Mouse (Mus musculus): ENCODE measurements around the gene Cluh. TPM values are rescaled to one million over a fixed set of nuclear protein-coding genes. Genes with fewer than 3 reads are reported as not detected.

The Cluh gene
- polyA plus RNA-seq, 1 experiment = 43.2 TPM

DNA sequence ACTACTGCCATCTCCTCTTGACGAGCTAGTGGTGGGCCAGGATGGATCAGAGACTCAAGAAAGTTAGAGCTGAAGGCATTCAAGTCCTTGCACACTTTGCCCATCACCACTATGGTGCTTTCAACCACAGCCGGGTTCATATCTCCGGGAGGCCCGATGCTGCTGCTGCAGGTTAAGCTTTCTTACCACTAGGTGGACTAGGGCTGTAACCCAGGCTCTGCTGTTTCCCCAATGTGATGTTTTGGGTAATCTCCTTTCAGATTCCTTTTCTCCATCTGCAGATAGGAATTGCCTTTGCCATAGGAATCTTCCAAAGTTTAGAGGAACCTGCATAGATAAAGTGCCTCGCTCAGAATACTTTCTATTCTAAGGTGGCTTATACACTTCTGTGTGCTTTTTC, 33.7 kb upstream of the Cluh start:
- no peak for DNase-seq
- no peak overlapping the region for H3K4me3 ChIP-seq (ENCODE audit: control insufficient read depth, insufficient read depth, low read length)
- H3K27me3 ChIP-seq (ENCODE audit: control insufficient read depth, insufficient read depth, low read length) = peaks cover 9% of the 10 kb centered on the region
- TF ChIP-seq POLR2A (IDR thresholded peaks at IDR 0.05; ENCODE audit: control insufficient read depth, extremely low read depth, insufficient read depth, low read length, poor library complexity) (no peak), CTCF (IDR thresholded peaks at IDR 0.05; ENCODE audit: borderline replicate concordance, control insufficient read depth, extremely low read depth, insufficient read depth, low read length, poor library complexity) (no peak)
- H3K27ac ChIP-seq (ENCODE audit: control insufficient read depth, insufficient read depth, low read length) = no peak overlapping the region
- WGBS = 45% methylated on average over 5 of the region's 5 CpGs
- H3K4me1 ChIP-seq (replicated peaks; ENCODE audit: control insufficient read depth, insufficient read depth, low read length) = no peaks in the 10 kb centered on the region
- H3K36me3 ChIP-seq (ENCODE audit: control insufficient read depth, insufficient read depth, low read length) = no peaks in the 10 kb centered on the region

DNA sequence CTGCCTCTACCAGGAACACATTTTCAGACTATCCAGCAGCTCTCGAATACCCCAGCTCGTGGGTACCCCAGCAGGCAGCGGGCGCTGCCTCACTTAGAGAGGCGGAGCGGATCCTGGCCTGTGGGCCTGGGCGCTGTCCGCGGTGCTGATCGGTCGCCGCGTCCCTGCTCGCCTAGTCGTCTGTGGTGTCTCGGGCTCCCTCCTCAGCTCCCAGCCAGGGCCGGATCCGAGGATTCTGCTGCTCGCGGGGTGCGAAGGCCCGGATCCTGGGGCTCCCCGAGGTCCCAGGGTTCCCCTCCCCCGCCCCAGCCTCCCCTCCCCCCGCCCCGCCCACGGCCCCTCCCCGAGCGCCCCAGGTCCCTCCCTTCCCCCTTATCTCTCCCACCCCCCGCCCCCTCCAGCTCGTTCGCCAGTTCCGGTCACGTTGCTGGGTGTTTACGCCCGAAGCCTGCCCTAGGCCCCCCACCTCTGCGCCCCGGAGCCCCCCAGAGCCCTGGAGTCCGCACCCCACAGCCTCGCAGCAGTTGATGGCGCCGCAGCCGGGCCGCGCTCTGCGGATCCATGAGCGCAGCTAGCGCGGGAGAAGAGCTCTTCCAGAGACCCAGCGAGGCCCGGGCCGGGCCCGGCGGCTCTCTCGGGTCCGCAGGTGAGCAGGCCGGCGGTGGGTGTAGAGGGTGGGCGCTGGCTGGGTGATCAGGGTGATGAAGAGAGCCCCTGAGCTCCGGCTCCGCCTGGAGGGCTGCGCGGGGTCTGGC, 29.9 kb upstream of the Cluh start, which contains the start of gene Ccdc92b:
TSS of gene Ccdc92b (plus strand) at position 405 of the 755 bp plus-strand sequence.
- Histone ChIP-seq H3K27ac (ENCODE audit: control insufficient read depth, insufficient read depth, low read length) (no peak within 1 kb of the TSS), H3K36me3 (ENCODE audit: control insufficient read depth, insufficient read depth, low read length) (no peaks in the 10 kb centered on the region), H3K27me3 (ENCODE audit: control insufficient read depth, insufficient read depth, low read length) (no peaks in the 10 kb centered on the region; the same call in 1 of the 2 replicates), H3K4me1 (replicated peaks; ENCODE audit: control insufficient read depth, insufficient read depth, low read length) (no peaks in the 10 kb centered on the region), H3K4me3 (ENCODE audit: control insufficient read depth, insufficient read depth, low read length) (no peak within 1 kb of the TSS)
- peak; percentile 82 for DNase-seq
- WGBS = 5% methylated on average over 58 of the region's 63 CpGs
- TF ChIP-seq POLR2A (IDR thresholded peaks at IDR 0.05; ENCODE audit: control insufficient read depth, extremely low read depth, insufficient read depth, low read length, poor library complexity) (no peak), CTCF (IDR thresholded peaks at IDR 0.05; ENCODE audit: borderline replicate concordance, control insufficient read depth, extremely low read depth, insufficient read depth, low read length, poor library complexity) (0 out of 2 replicates have a peak, but pooled peaks have one; percentile 33)

DNA sequence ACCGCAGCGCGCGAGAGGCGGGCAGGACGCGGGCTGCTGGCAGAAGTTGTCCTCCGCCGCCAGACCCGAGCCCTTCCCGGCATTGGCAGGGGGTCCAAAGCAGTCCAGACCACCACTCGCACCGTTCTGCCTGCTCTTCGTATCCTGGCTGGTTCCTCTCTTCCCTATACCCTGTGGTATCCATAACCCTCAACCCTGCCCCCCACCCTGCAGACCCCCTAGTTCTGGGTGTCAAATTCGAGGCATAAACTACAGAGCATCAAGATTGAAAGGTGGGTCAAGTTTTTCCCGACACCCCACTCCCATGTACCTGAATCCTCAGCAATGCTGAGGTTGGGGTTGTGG, 29.4 kb upstream of the Cluh start:
- Histone ChIP-seq H3K4me3 (ENCODE audit: control insufficient read depth, insufficient read depth, low read length) (no peak overlapping the region), H3K36me3 (ENCODE audit: control insufficient read depth, insufficient read depth, low read length) (no peaks in the 10 kb centered on the region), H3K4me1 (replicated peaks; ENCODE audit: control insufficient read depth, insufficient read depth, low read length) (no peaks in the 10 kb centered on the region), H3K27ac (ENCODE audit: control insufficient read depth, insufficient read depth, low read length) (no peak overlapping the region), H3K27me3 (ENCODE audit: control insufficient read depth, insufficient read depth, low read length) (no peaks in the 10 kb centered on the region; the same call in 1 of the 2 replicates)
- no peak for TF ChIP-seq POLR2A (IDR thresholded peaks at IDR 0.05; ENCODE audit: control insufficient read depth, extremely low read depth, insufficient read depth, low read length, poor library complexity)
- no peak for TF ChIP-seq CTCF (IDR thresholded peaks at IDR 0.05; ENCODE audit: borderline replicate concordance, control insufficient read depth, extremely low read depth, insufficient read depth, low read length, poor library complexity)
- DNase-seq = no peak
- WGBS = 7% methylated on average over 16 of the region's 16 CpGs

DNA sequence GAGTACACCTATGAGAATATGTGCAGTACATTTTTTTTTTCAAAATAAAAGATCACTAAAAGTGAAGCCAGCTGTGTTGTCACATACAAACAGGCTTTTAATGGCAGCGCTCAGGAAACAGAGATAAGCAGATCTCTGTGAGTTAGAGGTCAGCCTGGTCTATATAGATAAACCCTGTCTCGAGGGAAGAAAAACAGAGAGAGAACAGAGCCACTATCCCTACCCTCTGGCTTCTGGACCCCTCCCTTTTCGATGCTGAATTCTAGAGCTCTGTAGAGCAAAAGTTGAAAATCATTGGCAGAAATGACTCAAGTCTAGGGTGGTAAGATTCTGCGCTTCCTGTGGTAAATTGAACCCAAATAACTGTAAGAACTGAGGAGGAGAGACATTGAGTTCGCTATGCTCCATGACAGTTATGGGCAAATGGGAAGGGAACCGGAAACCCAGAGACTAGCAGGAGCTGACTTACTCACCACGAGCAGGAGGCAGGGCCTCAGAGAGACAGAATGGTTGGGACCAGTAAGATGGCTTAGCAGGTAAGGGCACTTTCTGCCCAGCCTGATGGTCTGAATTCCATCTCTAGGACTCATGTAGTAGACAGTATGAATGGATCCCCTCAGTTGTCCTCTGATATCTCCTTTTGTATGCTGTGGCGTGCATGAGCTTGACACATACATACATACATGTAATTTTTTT, 27.2 kb upstream of the Cluh start:
- Histone ChIP-seq H3K27me3 (ENCODE audit: control insufficient read depth, insufficient read depth, low read length) (no peaks in the 10 kb centered on the region; the same call in 1 of the 2 replicates), H3K4me1 (replicated peaks; ENCODE audit: control insufficient read depth, insufficient read depth, low read length) (no peaks in the 10 kb centered on the region), H3K27ac (ENCODE audit: control insufficient read depth, insufficient read depth, low read length) (no peak overlapping the region), H3K36me3 (ENCODE audit: control insufficient read depth, insufficient read depth, low read length) (no peaks in the 10 kb centered on the region), H3K4me3 (ENCODE audit: control insufficient read depth, insufficient read depth, low read length) (no peak overlapping the region)
- 48% methylated on average over 8 of the region's 8 CpGs for WGBS
- no peak for TF ChIP-seq POLR2A (IDR thresholded peaks at IDR 0.05; ENCODE audit: control insufficient read depth, extremely low read depth, insufficient read depth, low read length, poor library complexity)
- no peak for TF ChIP-seq CTCF (IDR thresholded peaks at IDR 0.05; ENCODE audit: borderline replicate concordance, control insufficient read depth, extremely low read depth, insufficient read depth, low read length, poor library complexity)
- DNase-seq = no peak

DNA sequence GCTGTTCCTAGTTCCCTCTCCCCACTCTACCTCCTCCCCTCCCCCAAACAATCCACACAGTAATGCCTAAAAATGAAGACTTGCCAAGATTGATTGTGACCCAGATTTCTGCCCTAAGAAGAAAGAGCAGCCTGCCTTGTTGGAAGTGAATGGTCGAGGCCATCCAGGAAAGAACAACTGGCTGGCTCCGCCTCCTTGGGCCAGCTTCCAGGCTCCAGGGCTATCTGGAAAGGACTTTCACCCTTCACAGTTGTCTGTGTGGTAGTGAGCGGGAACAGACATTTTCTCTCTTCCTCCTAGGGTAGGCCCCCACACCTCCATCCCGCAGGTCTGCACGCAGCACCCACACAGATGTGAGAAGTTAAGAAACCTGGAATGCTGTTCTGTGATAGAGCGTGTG, 25.6 kb upstream of the Cluh start:
- no peak for TF ChIP-seq CTCF (IDR thresholded peaks at IDR 0.05; ENCODE audit: borderline replicate concordance, control insufficient read depth, extremely low read depth, insufficient read depth, low read length, poor library complexity)
- TF ChIP-seq POLR2A (IDR thresholded peaks at IDR 0.05; ENCODE audit: control insufficient read depth, extremely low read depth, insufficient read depth, low read length, poor library complexity) = no peak
- no peak for DNase-seq
- Histone ChIP-seq H3K27ac (ENCODE audit: control insufficient read depth, insufficient read depth, low read length) (no peak overlapping the region), H3K27me3 (ENCODE audit: control insufficient read depth, insufficient read depth, low read length) (no peaks in the 10 kb centered on the region; the same call in 1 of the 2 replicates), H3K36me3 (ENCODE audit: control insufficient read depth, insufficient read depth, low read length) (no peaks in the 10 kb centered on the region), H3K4me3 (ENCODE audit: control insufficient read depth, insufficient read depth, low read length) (no peak overlapping the region), H3K4me1 (replicated peaks; ENCODE audit: control insufficient read depth, insufficient read depth, low read length) (no peaks in the 10 kb centered on the region)
- WGBS = 80% methylated on average over 6 of the region's 6 CpGs

DNA sequence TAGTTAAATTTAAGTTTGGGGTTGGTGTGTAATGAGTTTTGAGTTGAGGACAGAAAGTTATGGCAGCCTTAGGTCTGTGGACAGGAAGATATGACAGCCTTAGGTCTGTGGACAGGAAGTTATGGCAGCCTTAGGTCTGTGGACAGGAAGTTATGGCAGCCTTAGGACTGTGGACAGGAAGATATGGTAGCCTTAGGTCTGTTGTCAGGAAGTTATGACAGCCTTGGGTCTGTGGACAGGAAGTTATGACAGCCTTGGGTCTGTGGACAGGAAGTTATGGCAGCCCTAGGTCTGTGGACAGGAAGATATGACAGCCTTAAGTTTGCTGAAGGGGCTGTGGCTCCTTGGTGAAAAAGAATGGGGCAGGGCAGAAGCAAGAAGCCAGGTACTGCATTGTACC, 24.0 kb upstream of the Cluh start:
- no peaks in the 10 kb centered on the region; the same call in 1 of the 2 replicates for H3K27me3 ChIP-seq (ENCODE audit: control insufficient read depth, insufficient read depth, low read length)
- no peaks in the 10 kb centered on the region for H3K4me1 ChIP-seq (replicated peaks; ENCODE audit: control insufficient read depth, insufficient read depth, low read length)
- no peaks in the 10 kb centered on the region for H3K36me3 ChIP-seq (ENCODE audit: control insufficient read depth, insufficient read depth, low read length)
- TF ChIP-seq POLR2A (IDR thresholded peaks at IDR 0.05; ENCODE audit: control insufficient read depth, extremely low read depth, insufficient read depth, low read length, poor library complexity) = no peak
- TF ChIP-seq CTCF (IDR thresholded peaks at IDR 0.05; ENCODE audit: borderline replicate concordance, control insufficient read depth, extremely low read depth, insufficient read depth, low read length, poor library complexity) = no peak
- no peak overlapping the region for H3K4me3 ChIP-seq (ENCODE audit: control insufficient read depth, insufficient read depth, low read length)
- DNase-seq = no peak
- H3K27ac ChIP-seq (ENCODE audit: control insufficient read depth, insufficient read depth, low read length) = no peak overlapping the region

All from thymus, adult 2 months (tissue).